Mouse (Mus musculus) stomach, embryonic 15.5 days (tissue): Measurements from ENCODE around the gene Mpig6b. TPM values are rescaled to one million over a fixed set of nuclear protein-coding genes. Genes with fewer than 3 reads are reported as not detected.
A peak's percentile ranks its signal among the peaks of the same experiment; 100 is the strongest.

ENCODE experiments used
- ATAC-seq: fragments of 200-750 bp; cut with Nextera tagmentation; 2 replicates; pipeline ENCODE4 v1.8.0; 2017; ENCODE audit warnings: low read depth, moderate number of reproducible peaks, moderate TSS enrichment; ENCODE audit not compliant: insufficient read depth, low FRiP score
- H3K27ac ChIP-seq: fragments of 300-500 bp; sonication (generic); 2 replicates; pipeline ENCODE4 v1.5.1; 2015; ENCODE audit warnings: mild to moderate bottlenecking, inconsistent platforms
- H3K27me3 ChIP-seq: fragments of 300-500 bp; sonication (generic); replicated peaks from 2 replicates; pipeline ENCODE4 v1.6.1; 2015; ENCODE audit warnings: inconsistent platforms
- H3K36me3 ChIP-seq: fragments of 300-500 bp; sonication (generic); 2 replicates; pipeline ENCODE4 v1.6.1; 2015; ENCODE audit warnings: inconsistent platforms
- H3K4me1 ChIP-seq: fragments of 300-500 bp; sonication (generic); 2 replicates; pipeline ENCODE4 v1.6.1; 2015; ENCODE audit warnings: inconsistent platforms
- H3K4me2 ChIP-seq: fragments of 300-500 bp; sonication (generic); 2 replicates; pipeline ENCODE4 v1.6.1; 2015; ENCODE audit warnings: mild to moderate bottlenecking, inconsistent platforms
- H3K4me3 ChIP-seq: fragments of 300-500 bp; sonication (generic); replicated peaks from 2 replicates; pipeline ENCODE4 v1.5.1; 2015; ENCODE audit warnings: inconsistent platforms
- H3K9ac ChIP-seq: fragments of 300-500 bp; sonication (generic); 2 replicates; pipeline ENCODE4 v1.6.1; 2015; ENCODE audit warnings: inconsistent platforms
- H3K9me3 ChIP-seq: fragments of 300-500 bp; sonication (generic); 2 replicates; pipeline ENCODE4 v1.6.1; 2016; ENCODE audit warnings: inconsistent platforms
- WGBS: fragments of 180-500 bp; shearing (Covaris S2); methylation state at CpG from one replicate; pipeline ENCODE4 v1.1.7; 2015; 5-methylcytosine and 5-hydroxymethylcytosine counted together
- polyA plus RNA-seq: library from polyadenylated mRNA; unstranded; fragments of >200 nt; fragmentation: Nextera tagmentation; extraction: Ambion mirVana; gene quantifications from 2 replicates; pipeline ENCODE4 v1.2.1, GENCODE M21; 2015

Mpig6b gene
- polyA plus RNA-seq, 1 experiment from 2014 or later: 0.44 TPM

DNA sequence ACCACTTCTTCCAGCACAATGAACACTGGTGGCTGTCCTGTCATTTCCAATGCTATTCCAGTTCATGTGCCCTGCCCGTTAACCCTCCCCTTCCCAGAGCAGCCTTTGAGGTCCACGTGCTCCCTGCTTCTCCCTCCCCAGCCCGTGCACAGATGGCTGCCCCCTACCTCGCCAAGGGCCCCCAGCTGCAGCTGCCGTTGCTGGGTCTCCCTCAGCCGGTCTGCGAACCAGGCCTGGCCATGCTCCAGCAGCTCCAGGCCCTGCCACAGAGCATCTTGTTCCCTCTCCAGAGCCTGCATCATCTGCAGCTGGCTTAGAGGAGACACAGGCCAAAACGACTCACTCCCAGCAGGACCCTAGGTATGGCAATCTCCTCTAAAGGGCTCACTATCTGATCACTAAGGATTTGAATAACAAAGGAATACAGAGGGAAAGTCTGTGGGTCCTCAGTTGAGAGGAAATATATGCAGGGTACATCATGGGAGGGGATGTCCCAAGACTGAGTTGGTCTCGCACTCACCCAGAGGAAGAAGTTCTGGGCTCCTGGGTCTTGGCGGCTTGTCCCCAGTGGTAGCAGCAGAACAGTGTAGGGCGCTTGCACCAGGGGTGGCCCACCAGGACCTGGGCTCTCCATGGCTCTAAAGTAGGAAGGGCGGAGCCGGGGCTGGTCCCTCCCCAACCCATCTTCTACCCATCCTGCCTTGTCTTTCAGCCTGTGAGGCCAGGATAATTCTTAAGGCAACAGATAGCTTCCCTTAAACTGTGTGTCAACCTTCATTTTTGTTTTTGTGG is 38.5 kb downstream of the Mpig6b start, which contains the start of gene Sapcd1:
Sapcd1 (minus strand) TSS at position 740 of the 792 bp plus-strand sequence.
- Histone ChIP-seq H3K4me2 (peak within 1 kb of the TSS; percentile 34), H3K27me3 (no peaks in the 10 kb centered on the region), H3K4me1 (peaks cover 20% of the 10 kb centered on the region), H3K4me3 (peak within 1 kb of the TSS; percentile 20; the same call in 1 of the 2 replicates), H3K9ac (no peak within 1 kb of the TSS), H3K36me3 (no peaks in the 10 kb centered on the region), H3K9me3 (no peaks in the 10 kb centered on the region), H3K27ac (peak within 1 kb of the TSS; percentile 80)
- ATAC-seq: peak; percentile 48
- WGBS: 41% methylated on average over 13 of the region's 13 CpGs

DNA sequence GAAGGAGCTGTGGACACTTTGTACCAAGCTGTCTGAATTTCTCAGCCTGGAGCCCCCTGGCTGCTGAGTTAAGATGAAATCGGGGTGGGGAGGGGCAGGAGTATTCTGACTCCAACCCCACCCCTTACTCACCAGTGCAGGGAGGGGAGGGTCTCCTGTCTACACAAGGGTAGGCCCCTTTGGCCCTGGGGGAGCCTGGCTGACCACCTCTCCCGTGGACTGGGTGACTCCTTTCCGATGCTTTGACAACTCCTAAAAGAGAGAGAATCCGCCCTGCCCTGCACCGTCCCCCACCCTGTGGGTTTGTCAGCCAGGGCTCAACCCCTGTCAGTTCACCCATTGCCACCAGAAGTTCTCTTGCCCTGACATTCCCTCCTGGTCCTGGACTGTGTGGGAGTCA is 39.8 kb downstream of the Mpig6b start:
- H3K36me3 ChIP-seq: no peaks in the 10 kb centered on the region
- H3K9ac ChIP-seq: no peak overlapping the region
- peak overlapping the region; percentile 35; the same call in 1 of the 2 replicates for H3K27ac ChIP-seq
- no peak overlapping the region for H3K4me3 ChIP-seq
- no peaks in the 10 kb centered on the region for H3K9me3 ChIP-seq
- 73% methylated on average over 5 of the region's 5 CpGs for WGBS
- H3K4me2 ChIP-seq: peak overlapping the region; percentile 27; the same call in 1 of the 2 replicates
- peaks cover 25% of the 10 kb centered on the region for H3K4me1 ChIP-seq
- ATAC-seq: no peak
- H3K27me3 ChIP-seq: no peaks in the 10 kb centered on the region

- Histone ChIP-seq H3K4me2 (no peak overlapping the region), H3K9me3 (no peaks in the 10 kb centered on the region), H3K27me3 (no peaks in the 10 kb centered on the region), H3K4me3 (no peak overlapping the region), H3K27ac (no peak overlapping the region), H3K9ac (no peak overlapping the region), H3K36me3 (no peaks in the 10 kb centered on the region), H3K4me1 (peaks cover 29% of the 10 kb centered on the region)
- no peak for ATAC-seq
- 62% methylated on average over 10 of the region's 10 CpGs for WGBS
Measured at GRCm38 (mm10) chr17:35024691-35025488, 41.1 kb downstream of the Mpig6b start.

DNA sequence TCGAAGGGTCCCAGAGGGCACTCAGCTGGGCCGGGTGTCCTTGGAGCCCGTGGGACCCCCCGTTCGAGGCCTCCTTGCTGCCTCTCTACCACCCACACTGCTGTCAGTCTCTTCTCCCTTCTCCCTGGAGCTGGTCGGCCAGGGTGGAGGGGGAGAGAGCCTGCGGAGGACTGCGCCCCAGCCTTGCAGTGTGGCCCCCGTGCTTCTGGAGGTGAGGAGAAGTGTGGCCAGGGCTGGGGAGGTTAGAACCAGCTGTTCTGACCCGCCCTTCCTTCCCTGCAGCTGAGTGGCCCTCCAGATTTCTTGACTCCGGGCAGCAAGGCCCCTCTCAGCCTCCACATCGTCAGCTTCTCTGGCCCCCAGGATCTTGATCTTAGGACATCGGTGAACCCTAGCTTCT is 41.7 kb downstream of the Mpig6b start:
- no peak overlapping the region for H3K9ac ChIP-seq
- H3K4me1 ChIP-seq: peaks cover 27% of the 10 kb centered on the region
- no peak for ATAC-seq
- H3K9me3 ChIP-seq: no peaks in the 10 kb centered on the region
- no peaks in the 10 kb centered on the region for H3K36me3 ChIP-seq
- no peaks in the 10 kb centered on the region for H3K27me3 ChIP-seq
- no peak overlapping the region for H3K27ac ChIP-seq
- 61% methylated on average over 13 of the region's 13 CpGs for WGBS
- H3K4me3 ChIP-seq: no peak overlapping the region
- no peak overlapping the region for H3K4me2 ChIP-seq

DNA sequence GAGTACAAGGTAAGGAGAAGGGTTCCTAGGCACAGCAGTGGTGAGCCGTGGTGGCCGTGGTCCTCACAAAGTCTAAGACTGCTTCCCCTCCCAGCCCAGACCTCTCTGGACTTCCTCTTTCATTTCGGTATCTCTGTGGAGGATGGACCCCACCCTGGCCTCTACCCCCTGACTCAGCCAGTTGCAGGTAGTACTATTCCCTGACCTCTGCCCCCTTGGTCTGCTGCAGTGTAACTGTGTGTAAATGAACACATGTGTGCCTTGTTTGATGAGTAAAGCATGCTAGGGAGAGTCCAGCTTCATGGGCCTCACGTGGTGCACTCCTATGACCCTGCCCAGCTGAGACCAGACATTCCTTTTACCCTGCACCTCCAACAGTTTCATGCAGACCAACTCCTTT is 42.2 kb downstream of the Mpig6b start:
- Histone ChIP-seq H3K4me2 (no peak overlapping the region), H3K4me1 (peaks cover 27% of the 10 kb centered on the region), H3K9me3 (no peaks in the 10 kb centered on the region), H3K27ac (no peak overlapping the region), H3K27me3 (no peaks in the 10 kb centered on the region), H3K36me3 (no peaks in the 10 kb centered on the region), H3K4me3 (no peak overlapping the region), H3K9ac (no peak overlapping the region)
- WGBS: 61% methylated on average over 4 of the region's 4 CpGs
- no peak for ATAC-seq

GRCm38 (mm10) chr17:35023221-35023620 is 42.8 kb downstream of the Mpig6b start:
- WGBS: 80% methylated on average over 5 of the region's 5 CpGs
- no peaks in the 10 kb centered on the region for H3K27me3 ChIP-seq
- no peaks in the 10 kb centered on the region for H3K9me3 ChIP-seq
- ATAC-seq: no peak
- no peak overlapping the region for H3K27ac ChIP-seq
- H3K36me3 ChIP-seq: no peaks in the 10 kb centered on the region
- no peak overlapping the region for H3K4me3 ChIP-seq
- no peak overlapping the region for H3K9ac ChIP-seq
- H3K4me1 ChIP-seq: peaks cover 29% of the 10 kb centered on the region
- H3K4me2 ChIP-seq: no peak overlapping the region

DNA sequence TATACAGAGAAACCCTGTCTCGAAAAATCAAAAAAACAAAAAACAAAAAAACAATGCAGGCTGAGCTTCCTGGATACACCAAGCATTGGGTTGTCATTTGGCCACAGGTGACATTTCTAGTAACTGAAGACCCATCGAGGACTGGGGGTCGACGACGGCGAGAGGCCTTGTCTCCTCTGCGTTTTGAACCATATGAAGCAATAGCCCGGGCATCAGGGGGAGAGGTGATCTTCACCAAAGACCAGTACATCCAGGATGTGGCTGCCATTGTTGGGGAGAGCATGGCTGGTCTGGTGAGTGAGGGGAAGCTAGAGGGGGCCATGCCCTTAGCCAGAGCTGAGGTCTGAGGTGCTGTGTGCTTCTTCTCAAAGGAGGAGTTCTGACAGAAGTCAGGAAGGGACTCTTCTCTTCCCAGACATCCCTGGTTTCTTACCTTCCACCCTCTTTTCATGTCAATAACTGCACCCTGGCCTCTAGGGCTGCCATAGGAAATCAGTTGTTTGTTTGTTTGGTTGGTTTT is 43.4 kb downstream of the Mpig6b start:
- WGBS: 90% methylated on average over 8 of the region's 8 CpGs

GRCm38 (mm10) chr17:35021842-35022477 is 44.0 kb downstream of the Mpig6b start:
- H3K36me3 ChIP-seq: no peaks in the 10 kb centered on the region
- no peaks in the 10 kb centered on the region for H3K27me3 ChIP-seq
- no peak overlapping the region; the same call in 1 of the 2 replicates for H3K4me2 ChIP-seq
- peak overlapping the region; percentile 21; the same call in 1 of the 2 replicates for H3K27ac ChIP-seq
- peaks cover 35% of the 10 kb centered on the region for H3K4me1 ChIP-seq
- H3K4me3 ChIP-seq: no peak overlapping the region
- H3K9ac ChIP-seq: no peak overlapping the region
- 36% methylated on average over 6 of the region's 6 CpGs for WGBS
- no peaks in the 10 kb centered on the region for H3K9me3 ChIP-seq
- ATAC-seq: peak; percentile 24; the same call in 1 of the 2 replicates

More for the DNA sequence above, 43.4 kb downstream of the Mpig6b start:
- H3K9ac ChIP-seq: no peak overlapping the region
- peaks cover 35% of the 10 kb centered on the region for H3K4me1 ChIP-seq
- H3K36me3 ChIP-seq: no peaks in the 10 kb centered on the region
- H3K9me3 ChIP-seq: no peaks in the 10 kb centered on the region
- no peak overlapping the region for H3K4me3 ChIP-seq
- no peak for ATAC-seq
- H3K27ac ChIP-seq: no peak overlapping the region
- no peaks in the 10 kb centered on the region for H3K27me3 ChIP-seq
- no peak overlapping the region for H3K4me2 ChIP-seq

DNA sequence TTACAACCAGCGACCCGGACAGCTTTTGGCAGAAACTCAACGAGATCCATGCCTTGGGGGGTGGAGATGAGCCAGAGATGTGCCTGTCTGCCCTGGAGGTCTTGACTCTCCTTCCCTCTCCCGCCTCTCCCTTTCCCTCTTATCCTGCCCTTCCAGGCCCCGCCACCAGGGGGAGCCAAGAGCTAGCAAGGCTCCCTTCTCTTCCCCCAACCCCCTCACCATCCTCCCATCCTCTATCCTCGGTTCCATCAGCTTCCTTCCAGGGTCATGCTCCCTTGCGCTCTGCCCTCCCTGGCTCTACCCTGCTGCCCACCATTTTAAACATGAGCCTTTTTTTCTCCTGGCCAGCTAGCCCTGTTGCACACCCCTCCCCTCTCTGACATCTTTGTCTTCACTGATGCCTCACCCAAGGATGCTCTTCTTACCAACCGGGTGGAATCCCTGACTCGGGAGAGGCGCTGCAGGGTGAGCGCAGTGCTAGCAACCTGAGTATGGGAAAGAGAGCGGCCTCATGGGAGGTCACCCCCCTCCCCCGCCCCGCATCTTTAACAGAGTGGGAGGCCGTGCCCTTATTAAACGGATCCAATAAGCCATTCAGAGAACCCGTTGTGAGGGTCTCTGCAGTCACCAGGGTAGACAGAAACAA is 44.7 kb downstream of the Mpig6b start:
- H3K4me3 ChIP-seq: 0 out of 2 replicates have a peak overlapping the region, but pooled peaks have one; percentile 1
- WGBS: 12% methylated on average over 17 of the region's 17 CpGs
- H3K36me3 ChIP-seq: no peaks in the 10 kb centered on the region
- H3K27me3 ChIP-seq: no peaks in the 10 kb centered on the region
- ATAC-seq: peak; percentile 32; the same call in 1 of the 2 replicates
- peaks cover 41% of the 10 kb centered on the region for H3K4me1 ChIP-seq
- H3K9me3 ChIP-seq: no peaks in the 10 kb centered on the region
- H3K27ac ChIP-seq: 0 out of 2 replicates have a peak overlapping the region, but pooled peaks have one; percentile 5
- H3K4me2 ChIP-seq: peak overlapping the region; percentile 38
- H3K9ac ChIP-seq: no peak overlapping the region

DNA sequence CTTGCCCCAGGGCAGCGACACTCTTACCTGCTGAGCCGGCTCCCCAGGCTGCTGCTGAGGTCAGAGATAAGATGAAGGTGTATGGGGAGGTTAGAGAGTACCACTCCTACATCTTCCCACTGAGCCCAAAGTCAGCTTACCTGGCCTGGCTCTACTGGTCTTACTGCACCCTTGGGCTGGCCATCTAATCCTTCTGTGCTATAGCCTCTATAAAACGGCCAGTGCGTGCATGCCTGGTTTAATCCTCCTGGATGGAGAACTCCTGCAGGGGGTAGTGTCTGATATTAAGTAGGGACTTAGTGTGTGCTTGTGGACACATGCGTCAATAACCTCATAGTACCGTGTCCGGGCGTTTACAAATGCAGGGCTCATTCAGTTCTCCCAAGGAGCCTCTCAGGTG is 45.4 kb downstream of the Mpig6b start:
- ATAC-seq: no peak
- WGBS: 83% methylated on average over 8 of the region's 8 CpGs

GRCm38 (mm10) chr17:35019894-35020293 is 46.1 kb downstream of the Mpig6b start:
- Histone ChIP-seq H3K27me3 (no peaks in the 10 kb centered on the region), H3K4me2 (no peak overlapping the region)
- WGBS: 82% methylated on average over 11 of the region's 11 CpGs

More for the DNA sequence above, 45.4 kb downstream of the Mpig6b start:
- Histone ChIP-seq H3K4me3 (no peak overlapping the region), H3K27me3 (no peaks in the 10 kb centered on the region), H3K27ac (no peak overlapping the region), H3K9ac (no peak overlapping the region), H3K9me3 (no peaks in the 10 kb centered on the region), H3K36me3 (peaks cover 6% of the 10 kb centered on the region; the same call in 1 of the 2 replicates), H3K4me2 (no peak overlapping the region), H3K4me1 (peaks cover 42% of the 10 kb centered on the region)

More at GRCm38 (mm10) chr17:35019894-35020293, 46.1 kb downstream of the Mpig6b start:
- peaks cover 42% of the 10 kb centered on the region for H3K4me1 ChIP-seq
- no peaks in the 10 kb centered on the region for H3K9me3 ChIP-seq
- H3K27ac ChIP-seq: no peak overlapping the region
- peaks cover 10% of the 10 kb centered on the region for H3K36me3 ChIP-seq
- no peak overlapping the region for H3K4me3 ChIP-seq
- no peak for ATAC-seq
- no peak overlapping the region for H3K9ac ChIP-seq
